Mouse (Mus musculus): ENCODE data around the gene Gm26602.
A peak's percentile ranks its signal among the peaks of the same experiment; 100 is the strongest.

- peak; percentile 98 for TF ChIP-seq CTCF (IDR thresholded peaks at IDR 0.05)
- TF ChIP-seq EP300 (IDR thresholded peaks at IDR 0.05) = no peak
Observed at GRCm38 (mm10) chr10:79959847-79960601, 49.4 kb downstream of the Gm26602 start, which contains the start of gene Wdr18.

Measured in lung, postnatal 0 days (tissue).